Mouse (Mus musculus): ENCODE data around the gene Fam114a1.

Fam114a1 gene

GRCm38 (mm10) chr5:65005251-65005650, 35.4 kb downstream of the Fam114a1 start:
- DNase-seq (ENCODE audit: low read depth, low spot score) = no peak

GRCm38 (mm10) chr5:65006011-65006491, 36.2 kb downstream of the Fam114a1 start:
- no peak for DNase-seq (ENCODE audit: low read depth, low spot score)

GRCm38 (mm10) chr5:65011901-65012573, 42.2 kb downstream of the Fam114a1 start:
- DNase-seq (ENCODE audit: low read depth, low spot score) = no peak

- DNase-seq (ENCODE audit: low read depth, low spot score) = no peak
These were observed 45.6 kb downstream of the Fam114a1 start for GRCm38 (mm10) chr5:65015508-65015907.

GRCm38 (mm10) chr5:65019109-65019508, 49.2 kb downstream of the Fam114a1 start:
- DNase-seq (ENCODE audit: low read depth, low spot score) = no peak

- no peak for DNase-seq (ENCODE audit: low read depth, low spot score)
These were observed 50.0 kb downstream of the Fam114a1 start for GRCm38 (mm10) chr5:65019823-65020222.

GRCm38 (mm10) chr5:65022006-65022405, 52.1 kb downstream of the Fam114a1 start:
- no peak for DNase-seq (ENCODE audit: low read depth, low spot score)

- DNase-seq (ENCODE audit: low read depth, low spot score) = no peak
These were observed 54.8 kb downstream of the Fam114a1 start for GRCm38 (mm10) chr5:65024641-65025040.

- DNase-seq (ENCODE audit: low read depth, low spot score) = no peak
These were observed 56.0 kb downstream of the Fam114a1 start for GRCm38 (mm10) chr5:65025916-65026315.

GRCm38 (mm10) chr5:65026776-65027175, 56.9 kb downstream of the Fam114a1 start:
- no peak for DNase-seq (ENCODE audit: low read depth, low spot score)

GRCm38 (mm10) chr5:65028019-65028418, 58.1 kb downstream of the Fam114a1 start:
- no peak for DNase-seq (ENCODE audit: low read depth, low spot score)

GRCm38 (mm10) chr5:65036597-65036996, 66.7 kb downstream of the Fam114a1 start:
- DNase-seq (ENCODE audit: low read depth, low spot score) = no peak

- DNase-seq (ENCODE audit: low read depth, low spot score) = no peak
These were observed 68.4 kb downstream of the Fam114a1 start for GRCm38 (mm10) chr5:65038305-65038704.

GRCm38 (mm10) chr5:65038811-65039571, 69.1 kb downstream of the Fam114a1 start:
- no peak for DNase-seq (ENCODE audit: low read depth, low spot score)

GRCm38 (mm10) chr5:65040463-65040862, 70.6 kb downstream of the Fam114a1 start:
- no peak for DNase-seq (ENCODE audit: low read depth, low spot score)

- DNase-seq (ENCODE audit: low read depth, low spot score) = no peak
These were observed 73.6 kb downstream of the Fam114a1 start for GRCm38 (mm10) chr5:65043407-65043895.

GRCm38 (mm10) chr5:65045642-65046370, 75.9 kb downstream of the Fam114a1 start:
- DNase-seq (ENCODE audit: low read depth, low spot score) = no peak

- no peak for DNase-seq (ENCODE audit: low read depth, low spot score)
These were observed 76.8 kb downstream of the Fam114a1 start for GRCm38 (mm10) chr5:65046442-65047284.

GRCm38 (mm10) chr5:65047285-65047855, 77.5 kb downstream of the Fam114a1 start:
- no peak for DNase-seq (ENCODE audit: low read depth, low spot score)

- DNase-seq (ENCODE audit: low read depth, low spot score) = no peak
These were observed 80.0 kb downstream of the Fam114a1 start for GRCm38 (mm10) chr5:65049880-65050279.

GRCm38 (mm10) chr5:65051513-65051912, 81.6 kb downstream of the Fam114a1 start:
- no peak for DNase-seq (ENCODE audit: low read depth, low spot score)

All from embryo, embryonic 11.5 days (tissue).